Comparison of ENCODE assay signal across 8 mouse cellular contexts in genomic region chr12:3805852-3806251, GRCm38 (mm10). TPM values are rescaled to one million over a fixed set of nuclear protein-coding genes. Genes with fewer than 3 reads are reported as not detected.
DNase-seq lines count a peak whose midpoint lies in the region; ATAC-seq and TF ChIP-seq lines count a peak whose summit lies in the region.

Gene Dnmt3a, plus strand, starts transcription at chr12:3806007.

- peaks cover 0 to 13% of the 10 kb centered on the region in 2 experiments for H3K36me3 ChIP-seq in CH12.LX (replicated peaks in 1 of 2; ENCODE audit: control insufficient read depth in 1 of 2, insufficient read depth in 1 of 2, low read length in 1 of 2)
- no peaks in the 10 kb centered on the region for H3K36me3 ChIP-seq in embryonic facial prominence, embryonic 15.5 days
- H3K36me3 ChIP-seq in heart, postnatal 0 days (replicated peaks; ENCODE audit: control insufficient read depth, insufficient read depth, low read length), result no peaks in the 10 kb centered on the region
- H3K36me3 ChIP-seq in limb, embryonic 10.5 days, result no peaks in the 10 kb centered on the region
- no peaks in the 10 kb centered on the region for H3K36me3 ChIP-seq in neural tube, embryonic 14.5 days (ENCODE audit: control insufficient read depth, insufficient read depth, low read length)

- no peaks in the 10 kb centered on the region for H3K9me3 ChIP-seq in CH12.LX (replicated peaks; ENCODE audit: low read length)
- no peaks in the 10 kb centered on the region for H3K9me3 ChIP-seq in embryonic facial prominence, embryonic 15.5 days (replicated peaks)
- no peaks in the 10 kb centered on the region for H3K9me3 ChIP-seq in heart, postnatal 0 days (replicated peaks; ENCODE audit: control insufficient read depth, low read length)
- no peaks in the 10 kb centered on the region for H3K9me3 ChIP-seq in limb, embryonic 10.5 days (replicated peaks)
- no peaks in the 10 kb centered on the region for H3K9me3 ChIP-seq in neural tube, embryonic 14.5 days (ENCODE audit: control insufficient read depth, low read length)

- peak within 1 kb of the TSS; percentile 44 for H3K4me2 ChIP-seq in CH12.LX (ENCODE audit: insufficient read depth, low read depth, poor library complexity, severe bottlenecking)
- peak within 1 kb of the TSS; percentile 73 for H3K4me2 ChIP-seq in embryonic facial prominence, embryonic 15.5 days (replicated peaks)
- H3K4me2 ChIP-seq in heart, postnatal 0 days (ENCODE audit: low read depth, low read length), result peak within 1 kb of the TSS; percentile 88
- H3K4me2 ChIP-seq in neural tube, embryonic 14.5 days (ENCODE audit: low read depth, low read length), result peak within 1 kb of the TSS; percentile 72

- no peak for TF ChIP-seq RAD21 in CH12.LX (IDR thresholded peaks at IDR 0.05; ENCODE audit: low read depth, low read length)

- H3K79me2 ChIP-seq in CH12.LX (replicated peaks; ENCODE audit: control insufficient read depth, extremely low read depth, insufficient read depth, poor library complexity, severe bottlenecking), result no peaks in the 10 kb centered on the region; the same call in 1 of the 2 replicates

- TF ChIP-seq EP300 in CH12.LX (IDR thresholded peaks at IDR 0.05; ENCODE audit: low read length), result no peak
- no peak for TF ChIP-seq EP300 in heart, postnatal 0 days (IDR thresholded peaks at IDR 0.05; ENCODE audit: low read depth)

- peak; percentile 56 for DNase-seq in cerebellum, adult 11 months
- DNase-seq in cerebellum, postnatal 4 days (ENCODE audit: low spot score in 2 of 2), result no peak
- DNase-seq in CH12.LX (ENCODE audit: extremely low read depth), result no peak
- no peak for DNase-seq in heart, postnatal 0 days (ENCODE audit: low spot score)
- DNase-seq in limb, embryonic 10.5 days (ENCODE audit: low spot score), result no peak
- no peak for DNase-seq in right cerebral cortex, postnatal 25 days

- no peak within 1 kb of the TSS; the same call in 1 of the 2 replicates for H3K27ac ChIP-seq in CH12.LX (ENCODE audit: insufficient read depth, low read depth)
- peak within 1 kb of the TSS; percentile 94 for H3K27ac ChIP-seq in embryonic facial prominence, embryonic 15.5 days (replicated peaks)
- peak within 1 kb of the TSS; percentile 96 for H3K27ac ChIP-seq in heart, postnatal 0 days (ENCODE audit: low read depth)
- H3K27ac ChIP-seq in limb, embryonic 10.5 days, result peak within 1 kb of the TSS; percentile 93
- H3K27ac ChIP-seq in neural tube, embryonic 14.5 days (ENCODE audit: low read depth, low read length), result peak within 1 kb of the TSS; percentile 92

- TF ChIP-seq CTCF in CH12.LX (conservative IDR thresholded peaks at IDR 0.05 in 1 of 2, IDR thresholded peaks at IDR 0.05 in 1 of 2; ENCODE audit: low read depth in 2 of 2, low read length in 2 of 2), result no peak
- TF ChIP-seq CTCF in heart, postnatal 0 days (IDR thresholded peaks at IDR 0.05; ENCODE audit: low read depth), result no peak

- peaks cover 14 to 41% of the 10 kb centered on the region in 2 experiments for H3K4me1 ChIP-seq in CH12.LX (ENCODE audit: control insufficient read depth in 1 of 2, insufficient read depth in 2 of 2)
- H3K4me1 ChIP-seq in embryonic facial prominence, embryonic 15.5 days, result peaks cover 35% of the 10 kb centered on the region
- peaks cover 25% of the 10 kb centered on the region for H3K4me1 ChIP-seq in heart, postnatal 0 days (ENCODE audit: control insufficient read depth, insufficient read depth)
- H3K4me1 ChIP-seq in limb, embryonic 10.5 days, result peaks cover 41% of the 10 kb centered on the region
- peaks cover 23% of the 10 kb centered on the region for H3K4me1 ChIP-seq in neural tube, embryonic 14.5 days (ENCODE audit: control insufficient read depth, insufficient read depth, low read length)

- H3K27me3 ChIP-seq in CH12.LX (replicated peaks), result peaks cover 8% of the 10 kb centered on the region
- no peaks in the 10 kb centered on the region for H3K27me3 ChIP-seq in embryonic facial prominence, embryonic 15.5 days
- no peaks in the 10 kb centered on the region for H3K27me3 ChIP-seq in heart, postnatal 0 days (ENCODE audit: control insufficient read depth, insufficient read depth, low read length)
- H3K27me3 ChIP-seq in limb, embryonic 10.5 days (ENCODE audit: low read depth, poor library complexity, severe bottlenecking), result peaks cover 63% of the 10 kb centered on the region
- no peaks in the 10 kb centered on the region for H3K27me3 ChIP-seq in neural tube, embryonic 14.5 days (ENCODE audit: control insufficient read depth, insufficient read depth, low read length)

- H3K4me3 ChIP-seq in CH12.LX (replicated peaks in 1 of 3; ENCODE audit: low read depth in 2 of 3, low read length in 2 of 3, poor library complexity in 1 of 3), result peak within 1 kb of the TSS; percentile 42 to 81 (median 70)
- H3K4me3 ChIP-seq in embryonic facial prominence, embryonic 15.5 days (replicated peaks), result peak within 1 kb of the TSS; percentile 71
- H3K4me3 ChIP-seq in heart, postnatal 0 days (ENCODE audit: low read depth, low read length), result peak within 1 kb of the TSS; percentile 97
- peak within 1 kb of the TSS; percentile 83 for H3K4me3 ChIP-seq in limb, embryonic 10.5 days
- peak within 1 kb of the TSS; percentile 81 for H3K4me3 ChIP-seq in neural tube, embryonic 14.5 days (ENCODE audit: low read depth, low read length)

- in situ Hi-C loops in CH12.LX (cut with MboI; ENCODE audit: low pct_ligation_motif_present, low pct_unique_long_range_greater_than_20kb, low sequenced_read_pairs), result no loop called here

- TF ChIP-seq POLR2A in CH12.LX (IDR thresholded peaks at IDR 0.05; ENCODE audit: low read depth, low read length), result no peak

- dilution Hi-C loops in CH12.LX (cut with MboI; ENCODE audit: extremely low pct_ligation_motif_present, extremely low pct_unique_long_range_greater_than_20kb, low sequenced_read_pairs), result no loop called here

- H3K9ac ChIP-seq in CH12.LX (ENCODE audit: insufficient read depth, low read depth), result peak within 1 kb of the TSS; percentile 88
- peak within 1 kb of the TSS; percentile 85 for H3K9ac ChIP-seq in embryonic facial prominence, embryonic 15.5 days
- peak within 1 kb of the TSS; percentile 95 for H3K9ac ChIP-seq in heart, postnatal 0 days (replicated peaks; ENCODE audit: low read depth, low read length)
- H3K9ac ChIP-seq in neural tube, embryonic 14.5 days (replicated peaks; ENCODE audit: low read depth, low read length), result peak within 1 kb of the TSS; percentile 91

- ATAC-seq in embryonic facial prominence, embryonic 15.5 days (ENCODE audit: insufficient number of reproducible peaks, low FRiP score, low TSS enrichment, low read depth), result no peak
- ATAC-seq in heart, postnatal 0 days (ENCODE audit: insufficient read depth, low read depth), result no peak
- ATAC-seq in neural tube, embryonic 14.5 days (ENCODE audit: low read depth), result peak; percentile 12; the same call in 1 of the 2 replicates

- WGBS in embryonic facial prominence, embryonic 15.5 days, result 25% methylated on average over 4 of the region's 4 CpGs
- 11% methylated on average over 4 of the region's 4 CpGs for WGBS in heart, postnatal 0 days
- 16% methylated on average over 4 of the region's 4 CpGs for WGBS in limb, embryonic 10.5 days
- 19% methylated on average over 4 of the region's 4 CpGs for whole genome bisulfite sequencing in neural tube, embryonic 14.5 days

TF ChIP-seq in CH12.LX, 34 proteins besides CTCF, POLR2A, EP300 and RAD21:
- no peak for TF ChIP-seq SMC3 (IDR thresholded peaks at IDR 0.05; ENCODE audit: low read depth, low read length)
- no peak for TF ChIP-seq NRF1 (IDR thresholded peaks at IDR 0.05; ENCODE audit: low read depth, low read length)
- no peak for TF ChIP-seq E2F4 (IDR thresholded peaks at IDR 0.05; ENCODE audit: insufficient replicate concordance, low read depth, low read length)
- TF ChIP-seq ETS1 (conservative IDR thresholded peaks at IDR 0.05; ENCODE audit: low read depth, low read length), result no peak
- no peak for TF ChIP-seq MAX (IDR thresholded peaks at IDR 0.05; ENCODE audit: low read length)
- no peak for TF ChIP-seq ZNF384 (IDR thresholded peaks at IDR 0.05; ENCODE audit: low read depth, low read length)
- no peak for TF ChIP-seq ZMIZ1 (IDR thresholded peaks at IDR 0.05; ENCODE audit: low read depth, low read length)
- TF ChIP-seq CHD1 (IDR thresholded peaks at IDR 0.05; ENCODE audit: low read depth, low read length), result no peak
- TF ChIP-seq KAT2A (IDR thresholded peaks at IDR 0.05; ENCODE audit: insufficient replicate concordance, low read length), result no peak
- TF ChIP-seq MEF2A (IDR thresholded peaks at IDR 0.05; ENCODE audit: borderline replicate concordance, low read depth, low read length), result no peak
- TF ChIP-seq BHLHE40 (IDR thresholded peaks at IDR 0.05; ENCODE audit: low read depth, low read length), result no peak
- TF ChIP-seq TBP (conservative IDR thresholded peaks at IDR 0.05; ENCODE audit: low read depth, low read length), result no peak
- no peak for TF ChIP-seq NELFE (IDR thresholded peaks at IDR 0.05; ENCODE audit: low read depth, low read length)
- no peak for TF ChIP-seq IRF4 (IDR thresholded peaks at IDR 0.05; ENCODE audit: low read depth, low read length)
- TF ChIP-seq RCOR1 (conservative IDR thresholded peaks at IDR 0.05; ENCODE audit: low read depth, low read length), result no peak
- no peak for TF ChIP-seq ZC3H11A (IDR thresholded peaks at IDR 0.05; ENCODE audit: low read depth, low read length)
- no peak for TF ChIP-seq MYC (IDR thresholded peaks at IDR 0.05; ENCODE audit: low read depth, low read length)
- no peak for TF ChIP-seq SIN3A (IDR thresholded peaks at IDR 0.05; ENCODE audit: low read length)
- TF ChIP-seq ELF1 (IDR thresholded peaks at IDR 0.05; ENCODE audit: low read depth, low read length), result no peak
- no peak for TF ChIP-seq CHD2 (IDR thresholded peaks at IDR 0.05; ENCODE audit: low read length)

RNA-seq across cellular contexts. Expression of gene Dnmt3a, which starts in this region (rescaled TPM):
- 21.2 and 23.4 TPM in 2 replicates for total RNA-seq in CH12.LX (2012; rRNA removed)
- total RNA-seq in CH12.LX (2014; rRNA removed), result 15.4 and 15.5 TPM in 2 replicates
- 61.5 TPM in 2 replicates for polyA plus RNA-seq in CH12.LX (2012; ENCODE audit: insufficient read length, low read depth)
- 114 and 135 TPM in 2 replicates for polyA plus RNA-seq in embryonic facial prominence, embryonic 15.5 days (2015; fragmentation: Nextera tagmentation; extraction: Ambion mirVana)
- 31.7 and 32.8 TPM in 2 replicates for total RNA-seq in heart, postnatal 0 days (2014; rRNA removed; ENCODE audit: low replicate concordance)
- 71.5 and 76.0 TPM in 2 replicates for polyA plus RNA-seq in heart, postnatal 0 days (2015; fragmentation: Nextera tagmentation; extraction: Ambion mirVana)
- polyA plus RNA-seq in limb, embryonic 10.5 days (2016; fragmentation: Nextera tagmentation; extraction: Ambion mirVana), result 221 and 298 TPM in 2 replicates
- polyA plus RNA-seq in neural tube, embryonic 14.5 days (2014; fragmentation: Nextera tagmentation; extraction: Ambion mirVana), result 53.4 and 57.1 TPM in 2 replicates
